Mouse (Mus musculus) E14TG2a.4 (cell line): ENCODE data around the gene Glud1.

Experiments used
- CTCF ChIP-seq: conservative IDR thresholded peaks from 2 replicates; pipeline ENCODE4 v1.5.1; 2014; ENCODE audit warnings: low read length
- NANOG ChIP-seq: IDR thresholded peaks from 2 replicates; pipeline ENCODE4 v1.6.1; 2014; ENCODE audit warnings: borderline replicate concordance, low read length, mixed read lengths
- POU5F1 ChIP-seq: IDR thresholded peaks from 2 replicates; pipeline ENCODE4 v1.6.1; 2014; ENCODE audit warnings: low read length, borderline replicate concordance

GRCm38 (mm10) chr14:34377121-34377520 lies 66.6 kb downstream of the Glud1 start:
- TF ChIP-seq CTCF (no peak), NANOG (no peak), POU5F1 (no peak)
